Mouse (Mus musculus): ENCODE measurements around the gene Drg2. TPM values are rescaled to one million over a fixed set of nuclear protein-coding genes. Genes with fewer than 3 reads are reported as not detected.

Gene Drg2
- 18.0 and 31.5 TPM in 2 replicates for polyA plus RNA-seq (2012; rRNA removed)

- peaks cover 22% of the 10 kb centered on the region for H3K36me3 ChIP-seq (ENCODE audit: control insufficient read depth, insufficient read depth, low read length)
- peaks cover 7% of the 10 kb centered on the region; the same call in 1 of the 2 replicates for H3K4me1 ChIP-seq (ENCODE audit: control insufficient read depth, insufficient read depth, insufficient read length, low read length)
- TF ChIP-seq POLR2A (IDR thresholded peaks at IDR 0.05; ENCODE audit: low read depth, low read length): peak; percentile 45; the same call in 1 of the 2 replicates
- TF ChIP-seq CTCF (IDR thresholded peaks at IDR 0.05; ENCODE audit: extremely low read depth, insufficient read length, insufficient replicate concordance, low read depth, low read length): no peak
- no peaks in the 10 kb centered on the region for H3K27me3 ChIP-seq (ENCODE audit: control insufficient read depth, insufficient read depth, low read length)
- H3K4me3 ChIP-seq (ENCODE audit: low read depth, low read length): peak within 1 kb of the TSS; percentile 86
- no peak within 1 kb of the TSS for H3K27ac ChIP-seq (ENCODE audit: insufficient read depth, low read depth, low read length)
- 4% methylated on average over 27 of the region's 27 CpGs for WGBS
These were observed at the start of gene Drg2 for GRCm38 (mm10) chr11:60454080-60454744. TSS of gene Drg2 (plus strand) at chr11:60454591.

- H3K4me3 ChIP-seq (ENCODE audit: low read depth, low read length): no peak overlapping the region
- H3K27me3 ChIP-seq (ENCODE audit: control insufficient read depth, insufficient read depth, low read length): no peaks in the 10 kb centered on the region
- 100% methylated on average over 1 of the region's 1 CpGs for WGBS
- TF ChIP-seq POLR2A (IDR thresholded peaks at IDR 0.05; ENCODE audit: low read depth, low read length) (no peak), CTCF (IDR thresholded peaks at IDR 0.05; ENCODE audit: extremely low read depth, insufficient read length, insufficient replicate concordance, low read depth, low read length) (no peak)
- H3K4me1 ChIP-seq (ENCODE audit: control insufficient read depth, insufficient read depth, insufficient read length, low read length): no peaks in the 10 kb centered on the region
- H3K27ac ChIP-seq (ENCODE audit: insufficient read depth, low read depth, low read length): no peak overlapping the region
- peaks cover 57% of the 10 kb centered on the region for H3K36me3 ChIP-seq (ENCODE audit: control insufficient read depth, insufficient read depth, low read length)
These were observed 47.8 kb upstream of the Drg2 start for GRCm38 (mm10) chr11:60406606-60407005.

GRCm38 (mm10) chr11:60412173-60412572 is 42.2 kb upstream of the Drg2 start:
- peaks cover 18% of the 10 kb centered on the region for H3K36me3 ChIP-seq (ENCODE audit: control insufficient read depth, insufficient read depth, low read length)
- H3K27ac ChIP-seq (ENCODE audit: insufficient read depth, low read depth, low read length): no peak overlapping the region
- TF ChIP-seq CTCF (IDR thresholded peaks at IDR 0.05; ENCODE audit: extremely low read depth, insufficient read length, insufficient replicate concordance, low read depth, low read length) (no peak), POLR2A (IDR thresholded peaks at IDR 0.05; ENCODE audit: low read depth, low read length) (no peak)
- no peaks in the 10 kb centered on the region for H3K27me3 ChIP-seq (ENCODE audit: control insufficient read depth, insufficient read depth, low read length)
- H3K4me3 ChIP-seq (ENCODE audit: low read depth, low read length): no peak overlapping the region
- H3K4me1 ChIP-seq (ENCODE audit: control insufficient read depth, insufficient read depth, insufficient read length, low read length): peaks cover 2% of the 10 kb centered on the region; the same call in 1 of the 2 replicates
- 2% methylated on average over 3 of the region's 3 CpGs for WGBS

DNA sequence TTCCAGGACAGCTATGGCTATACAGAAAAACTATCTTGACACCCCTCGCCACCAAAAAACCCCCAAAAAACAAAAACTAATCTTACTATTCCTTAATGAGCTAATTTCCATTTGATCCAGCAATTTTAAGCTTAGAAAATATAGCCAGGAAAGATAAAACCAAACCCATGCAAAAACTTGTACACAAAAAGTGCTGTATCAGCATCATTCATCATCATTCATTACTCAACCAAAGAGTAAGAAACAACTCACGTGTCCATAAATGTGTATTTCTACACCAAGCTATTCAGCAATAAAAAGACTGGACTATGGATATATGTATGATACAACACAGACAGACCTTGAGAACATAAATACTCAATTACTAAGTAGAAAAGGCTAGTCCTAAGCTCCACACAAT is 41.5 kb upstream of the Drg2 start:
- Histone ChIP-seq H3K4me1 (ENCODE audit: control insufficient read depth, insufficient read depth, insufficient read length, low read length) (peaks cover 2% of the 10 kb centered on the region; the same call in 1 of the 2 replicates), H3K36me3 (ENCODE audit: control insufficient read depth, insufficient read depth, low read length) (peaks cover 13% of the 10 kb centered on the region), H3K27ac (ENCODE audit: insufficient read depth, low read depth, low read length) (no peak overlapping the region), H3K27me3 (ENCODE audit: control insufficient read depth, insufficient read depth, low read length) (no peaks in the 10 kb centered on the region), H3K4me3 (ENCODE audit: low read depth, low read length) (no peak overlapping the region)
- no peak for TF ChIP-seq POLR2A (IDR thresholded peaks at IDR 0.05; ENCODE audit: low read depth, low read length)
- TF ChIP-seq CTCF (IDR thresholded peaks at IDR 0.05; ENCODE audit: extremely low read depth, insufficient read length, insufficient replicate concordance, low read depth, low read length): no peak
- 85% methylated on average over 2 of the region's 2 CpGs for WGBS

- no peak for TF ChIP-seq CTCF (IDR thresholded peaks at IDR 0.05; ENCODE audit: extremely low read depth, insufficient read length, insufficient replicate concordance, low read depth, low read length)
- TF ChIP-seq POLR2A (IDR thresholded peaks at IDR 0.05; ENCODE audit: low read depth, low read length): no peak
- Histone ChIP-seq H3K27ac (ENCODE audit: insufficient read depth, low read depth, low read length) (peak overlapping the region; percentile 31; the same call in 1 of the 2 replicates), H3K4me1 (ENCODE audit: control insufficient read depth, insufficient read depth, insufficient read length, low read length) (peaks cover 2% of the 10 kb centered on the region; the same call in 1 of the 2 replicates), H3K4me3 (ENCODE audit: low read depth, low read length) (peak overlapping the region; percentile 78), H3K27me3 (ENCODE audit: control insufficient read depth, insufficient read depth, low read length) (no peaks in the 10 kb centered on the region), H3K36me3 (ENCODE audit: control insufficient read depth, insufficient read depth, low read length) (no peaks in the 10 kb centered on the region)
- WGBS: 1% methylated on average over 21 of the region's 21 CpGs
These were observed 37.8 kb upstream of the Drg2 start for GRCm38 (mm10) chr11:60416590-60416962.

GRCm38 (mm10) chr11:60416963-60417716 is 37.3 kb upstream of the Drg2 start, which contains the start of gene Gid4:
TSS of gene Gid4 (plus strand) at chr11:60417145.
- Histone ChIP-seq H3K36me3 (ENCODE audit: control insufficient read depth, insufficient read depth, low read length) (no peaks in the 10 kb centered on the region), H3K4me3 (ENCODE audit: low read depth, low read length) (peak within 1 kb of the TSS; percentile 84), H3K27me3 (ENCODE audit: control insufficient read depth, insufficient read depth, low read length) (no peaks in the 10 kb centered on the region), H3K27ac (ENCODE audit: insufficient read depth, low read depth, low read length) (peak within 1 kb of the TSS; percentile 77), H3K4me1 (ENCODE audit: control insufficient read depth, insufficient read depth, insufficient read length, low read length) (peaks cover 2% of the 10 kb centered on the region; the same call in 1 of the 2 replicates)
- under 1% methylated on average over 78 of the region's 81 CpGs for WGBS
- TF ChIP-seq CTCF (IDR thresholded peaks at IDR 0.05; ENCODE audit: extremely low read depth, insufficient read length, insufficient replicate concordance, low read depth, low read length): no peak
- TF ChIP-seq POLR2A (IDR thresholded peaks at IDR 0.05; ENCODE audit: low read depth, low read length): peak; percentile 46; the same call in 1 of the 2 replicates
